Mouse (Mus musculus) left cerebral cortex, adult 18-20 months (tissue): ENCODE results near the gene Ccl25. TPM values are rescaled to one million over a fixed set of nuclear protein-coding genes. Genes with fewer than 3 reads are reported as not detected.
A peak's percentile ranks its signal among the peaks of the same experiment; 100 is the strongest.
"Not testable (repeated sequence)": the region's sequence is repeated elsewhere in the genome, so short reads cannot be mapped to it uniquely, and the experiment has no call there.

Experiments used
- DNase-seq, 2 experiments: peaks; one replicate each; pipeline ENCODE4 v3.0.0; 2021 to 2022; ENCODE audit warnings: low spot score in 2 of 2, mixed read lengths in 1 of 2
- total RNA-seq, 2 experiments: library from RNA; stranded (reverse); gene quantifications; 2 replicates each; pipeline ENCODE4 v1.2.3; 2021

The Ccl25 gene
- total RNA-seq, 2 experiments from 2014 or later = 19.6 to 19.9 TPM

DNA sequence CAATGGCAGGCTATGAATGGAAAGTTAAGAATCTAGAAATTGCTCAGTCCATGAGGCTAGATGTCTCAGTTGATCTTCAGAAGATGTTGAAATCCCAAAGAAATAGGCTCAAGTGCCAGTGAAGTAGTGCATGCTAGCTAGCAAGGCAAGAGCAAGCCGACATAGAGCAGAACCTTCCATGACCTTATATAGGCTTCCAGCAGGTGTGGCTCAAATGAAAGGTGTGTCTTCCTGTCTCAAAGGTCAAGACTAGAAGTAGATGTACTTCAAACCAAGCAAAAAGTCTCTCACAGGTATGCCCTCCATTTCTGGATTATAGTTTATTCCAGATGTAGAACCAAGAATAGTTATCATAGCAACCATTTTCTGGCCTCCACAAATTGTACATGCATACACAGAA lies 9.0 kb downstream of the Ccl25 start:
- no peak for DNase-seq

- no peak for DNase-seq
Measured at GRCm38 (mm10) chr8:4335678-4336077, 10.7 kb downstream of the Ccl25 start.

GRCm38 (mm10) chr8:4340207-4340606 lies 15.2 kb downstream of the Ccl25 start:
- DNase-seq = no peak

DNA sequence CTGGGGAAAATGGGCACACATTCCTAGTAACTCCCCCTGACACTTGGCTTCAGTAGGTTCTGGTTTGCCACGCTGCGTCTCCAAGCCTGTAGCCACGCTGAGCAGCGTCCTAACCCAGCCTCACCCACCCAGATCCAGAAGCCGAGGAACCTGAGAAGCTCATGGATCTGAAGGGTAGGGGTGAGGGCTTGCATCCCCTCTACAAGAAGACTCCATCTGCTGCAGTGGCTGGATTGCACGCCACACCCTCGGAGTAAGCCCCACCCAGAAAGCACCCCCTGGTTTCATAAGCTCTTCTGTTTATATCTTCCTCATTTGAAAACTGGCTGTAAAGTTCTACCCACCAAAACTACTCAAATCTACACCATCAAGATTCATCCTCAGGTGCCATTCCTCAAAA lies 22.7 kb downstream of the Ccl25 start:
- no peak for DNase-seq

DNA sequence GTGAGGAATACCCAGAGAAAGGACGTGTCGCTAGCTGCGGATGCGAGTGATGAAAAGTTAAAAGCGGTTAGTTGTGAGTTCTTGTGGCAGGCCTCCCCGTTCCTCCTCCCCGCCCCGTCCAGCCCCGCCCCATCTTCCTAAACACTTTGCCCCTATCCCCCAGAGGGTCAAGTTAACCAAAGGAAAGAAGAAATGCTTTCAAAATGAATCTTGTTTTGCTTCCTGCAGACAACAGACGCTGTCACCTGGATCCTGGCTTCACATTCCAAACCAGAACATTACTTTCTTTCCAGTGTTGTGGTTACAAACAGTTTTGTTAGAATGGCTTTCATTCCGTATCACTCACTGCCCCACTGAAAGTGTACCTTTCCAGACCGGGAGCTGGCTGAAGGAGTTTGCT lies 23.3 kb downstream of the Ccl25 start:
- DNase-seq = no peak

DNA sequence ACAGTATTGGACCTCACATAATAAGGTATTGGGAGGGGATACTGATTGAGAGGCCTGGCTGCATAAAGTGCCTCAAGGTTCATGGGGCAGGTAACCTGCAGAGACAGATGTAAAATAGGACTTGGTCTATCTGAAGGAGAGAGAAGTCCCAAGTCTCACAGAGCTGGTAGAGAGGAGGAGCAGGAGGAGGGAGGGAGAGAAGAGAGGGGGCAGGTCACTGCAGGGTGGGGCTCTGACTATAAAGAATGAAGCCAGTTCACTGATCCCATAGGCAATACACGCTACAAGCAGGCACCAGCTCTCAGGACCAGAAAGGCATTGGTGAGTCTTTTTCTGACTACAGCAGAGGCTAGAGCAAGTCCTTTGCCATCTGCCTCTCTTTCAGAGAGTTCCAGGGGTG lies 24.3 kb downstream of the Ccl25 start:
- no peak for DNase-seq

DNA sequence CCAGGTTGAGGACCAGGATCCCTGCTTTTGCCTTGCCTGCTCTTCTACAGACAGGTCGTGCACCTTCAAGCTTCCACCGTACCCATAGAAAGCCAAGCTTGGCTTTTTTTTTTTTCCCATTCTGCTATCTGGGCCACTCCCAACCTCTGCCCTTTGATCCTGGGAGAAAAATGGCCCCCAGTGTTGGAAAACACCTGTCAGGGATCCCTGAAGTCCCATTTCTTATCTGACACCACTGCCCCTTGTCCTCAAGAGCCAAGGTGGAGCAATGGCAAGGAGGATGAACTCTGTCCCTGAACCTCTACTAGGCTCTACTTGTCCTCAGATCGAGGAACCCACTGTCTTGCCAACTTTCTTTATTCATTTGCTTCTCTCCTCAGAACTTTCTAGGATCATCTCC lies 25.6 kb downstream of the Ccl25 start:
- DNase-seq = no peak

GRCm38 (mm10) chr8:4352562-4352961 lies 27.6 kb downstream of the Ccl25 start:
- DNase-seq = not testable (repeated sequence)

- DNase-seq = no peak
Measured at GRCm38 (mm10) chr8:4353741-4354140, 28.7 kb downstream of the Ccl25 start.

- no peak for DNase-seq
Measured at GRCm38 (mm10) chr8:4354516-4354915, 29.5 kb downstream of the Ccl25 start.

- no peak for DNase-seq
Measured at GRCm38 (mm10) chr8:4355455-4355854, 30.4 kb downstream of the Ccl25 start.

GRCm38 (mm10) chr8:4359362-4359761 lies 34.4 kb downstream of the Ccl25 start:
- DNase-seq = no peak

- DNase-seq = no peak
Measured at GRCm38 (mm10) chr8:4360922-4361321, 35.9 kb downstream of the Ccl25 start.

DNA sequence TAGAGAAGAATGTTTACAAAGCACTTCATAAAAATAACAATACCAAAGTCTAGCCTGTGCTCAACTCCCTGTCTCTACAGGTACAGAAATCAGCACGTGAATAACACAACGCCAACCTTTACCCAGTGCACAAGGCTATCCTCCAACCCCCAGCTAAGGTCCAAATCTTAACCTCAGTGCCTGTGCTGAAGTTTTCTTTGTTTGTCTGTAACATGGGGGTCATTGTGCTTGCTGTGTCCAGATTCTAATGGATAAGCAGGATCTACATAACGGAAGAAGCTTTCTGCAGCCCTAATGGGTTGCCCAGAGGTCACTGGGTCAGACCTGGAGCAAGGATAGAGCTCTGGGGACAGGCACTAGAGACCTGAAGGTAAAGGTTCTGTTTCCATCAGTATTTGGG lies 41.2 kb downstream of the Ccl25 start:
- DNase-seq = no peak

GRCm38 (mm10) chr8:4367808-4368207 lies 42.8 kb downstream of the Ccl25 start:
- DNase-seq = peak; percentile 25 to 38

DNA sequence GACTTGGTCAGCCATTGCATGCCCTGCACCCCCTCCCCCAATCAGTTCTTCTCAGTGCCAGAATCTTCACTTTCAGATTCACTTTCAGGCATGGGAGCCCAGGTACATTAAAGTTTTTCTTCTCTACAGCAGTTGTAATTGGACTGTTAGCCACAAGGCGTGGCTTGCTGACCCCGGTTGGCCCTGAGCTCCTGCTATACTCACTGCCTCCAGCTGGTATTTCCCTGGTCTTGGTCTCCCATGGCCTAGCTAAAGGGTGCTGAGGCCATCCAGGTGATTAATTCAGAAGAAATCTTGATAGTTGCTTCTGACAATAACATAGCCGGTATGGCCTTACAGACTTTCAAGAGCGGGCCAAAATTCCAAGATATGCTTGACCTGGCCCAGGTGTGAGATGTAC lies 43.5 kb downstream of the Ccl25 start:
- no peak for DNase-seq

DNA sequence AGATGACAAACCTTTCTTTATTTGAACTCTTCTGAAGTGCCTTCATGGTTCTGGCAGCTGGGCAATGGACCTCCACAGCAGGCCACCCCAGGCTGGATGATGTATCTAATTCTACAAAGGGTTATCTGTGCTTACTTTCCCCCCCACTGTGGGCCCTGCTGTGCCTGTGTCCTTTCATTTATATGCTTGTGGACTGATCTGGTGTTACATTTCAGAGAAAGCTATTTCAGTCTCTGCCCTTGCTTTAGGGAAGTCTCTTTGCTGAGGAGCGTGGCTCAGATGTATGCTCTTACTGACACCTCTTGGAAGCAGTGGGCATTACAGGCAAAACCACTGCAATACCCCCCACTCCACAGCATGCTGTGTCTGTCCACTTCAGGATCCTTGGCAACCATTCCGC lies 45.1 kb downstream of the Ccl25 start:
- peak in 1 of 2 experiments; percentile 6 for DNase-seq

- no peak for DNase-seq
Measured at GRCm38 (mm10) chr8:4372657-4373056, 47.6 kb downstream of the Ccl25 start.

GRCm38 (mm10) chr8:4401442-4401841 lies 76.4 kb downstream of the Ccl25 start:
- DNase-seq = no peak

- no peak for DNase-seq
Measured at GRCm38 (mm10) chr8:4403960-4404879, 79.2 kb downstream of the Ccl25 start.

- DNase-seq = no peak
Measured at GRCm38 (mm10) chr8:4404880-4405261, 79.9 kb downstream of the Ccl25 start.

- DNase-seq = not testable (repeated sequence)
Measured at GRCm38 (mm10) chr8:4408425-4408824, 83.4 kb downstream of the Ccl25 start.
